Mouse (Mus musculus) limb, embryonic 12.5 days (tissue): ENCODE measurements around the gene Lypd6b. TPM values are rescaled to one million over a fixed set of nuclear protein-coding genes. Genes with fewer than 3 reads are reported as not detected.
A peak's percentile ranks its signal among the peaks of the same experiment; 100 is the strongest.

Source experiments
- ATAC-seq: fragments of 200-750 bp; cut with Nextera tagmentation; 2 replicates; pipeline ENCODE4 v1.8.0; 2017; ENCODE audit warnings: low read depth, moderate TSS enrichment; ENCODE audit not compliant: insufficient number of reproducible peaks, insufficient read depth, low FRiP score, low TSS enrichment
- H3K27ac ChIP-seq: fragments of 300-500 bp; sonication (generic); 2 replicates; pipeline ENCODE4 v1.5.1; 2016; ENCODE audit warnings: mild to moderate bottlenecking, moderate library complexity
- H3K27me3 ChIP-seq: fragments of 300-500 bp; sonication (generic); 2 replicates; pipeline ENCODE4 v1.6.1; 2016; ENCODE audit warnings: mild to moderate bottlenecking, moderate library complexity
- H3K36me3 ChIP-seq: fragments of 300-500 bp; sonication (generic); 2 replicates; pipeline ENCODE4 v1.6.1; 2016; ENCODE audit warnings: mild to moderate bottlenecking, moderate library complexity
- H3K4me1 ChIP-seq: fragments of 300-500 bp; sonication (generic); replicated peaks from 2 replicates; pipeline ENCODE4 v1.6.1; 2016
- H3K4me2 ChIP-seq: fragments of 300-500 bp; sonication (generic); 2 replicates; pipeline ENCODE4 v1.6.1; 2016; ENCODE audit warnings: mild to moderate bottlenecking, moderate library complexity
- H3K4me3 ChIP-seq: fragments of 300-500 bp; sonication (generic); replicated peaks from 2 replicates; pipeline ENCODE4 v1.5.1; 2016; ENCODE audit warnings: mild to moderate bottlenecking
- H3K9ac ChIP-seq: fragments of 300-500 bp; sonication (generic); replicated peaks from 2 replicates; pipeline ENCODE4 v1.6.1; 2016; ENCODE audit warnings: mild to moderate bottlenecking, moderate library complexity
- H3K9me3 ChIP-seq: fragments of 300-500 bp; sonication (generic); 2 replicates; pipeline ENCODE4 v1.6.1; 2016; ENCODE audit warnings: mild to moderate bottlenecking, moderate library complexity
- WGBS: fragments of 180-500 bp; shearing (Covaris S2); methylation state at CpG from one replicate; pipeline ENCODE4 v1.1.7; 2016; 5-methylcytosine and 5-hydroxymethylcytosine counted together
- polyA plus RNA-seq: library from polyadenylated mRNA; unstranded; fragments of >200 nt; fragmentation: Nextera tagmentation; extraction: Ambion mirVana; gene quantifications from 2 replicates; pipeline ENCODE4 v1.2.1, GENCODE M21; 2016

The Lypd6b gene
- 7.2 and 7.3 TPM in 2 replicates for polyA plus RNA-seq

DNA sequence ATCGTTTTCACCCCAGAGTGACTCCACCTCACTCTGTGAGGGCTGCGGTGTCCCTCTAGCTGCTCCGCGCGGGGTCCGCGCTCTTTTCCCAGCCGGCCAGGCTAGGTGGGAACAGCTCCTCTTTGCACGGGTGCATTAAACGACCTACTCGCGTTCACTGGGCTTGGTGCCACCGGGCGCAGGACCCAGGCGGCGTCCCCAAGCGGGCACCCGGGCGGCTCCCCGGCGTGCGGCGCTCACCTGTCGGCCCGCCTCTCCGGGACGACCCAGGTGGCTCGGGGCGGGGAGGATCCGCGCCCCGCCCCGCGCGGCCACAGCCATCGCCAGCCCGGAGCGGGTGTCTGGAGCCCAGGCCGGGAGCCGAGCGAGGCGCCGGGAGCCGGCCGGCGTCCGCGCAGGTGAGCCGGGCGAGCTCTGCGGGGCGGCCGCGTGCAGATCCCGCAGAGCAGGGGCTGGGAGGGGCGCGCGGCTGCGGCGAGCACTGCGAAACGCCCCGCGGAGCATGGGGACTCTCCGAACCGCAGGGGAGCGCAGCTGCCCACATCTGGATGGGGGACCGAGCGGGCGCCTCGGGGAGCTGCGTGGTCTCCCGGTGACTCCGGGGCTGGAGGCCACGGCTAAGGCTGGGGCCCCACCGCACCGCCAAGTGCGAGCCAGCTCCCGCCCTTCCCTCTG is at the start of gene Lypd6b:
Gene Lypd6b (plus strand): TSS at position 313 of the 675 bp plus-strand sequence.
- H3K4me1 ChIP-seq: peaks cover 19% of the 10 kb centered on the region
- H3K27me3 ChIP-seq: peaks cover 50% of the 10 kb centered on the region
- no peaks in the 10 kb centered on the region for H3K36me3 ChIP-seq
- peak within 1 kb of the TSS; percentile 71 for H3K9ac ChIP-seq
- WGBS: under 1% methylated on average over 66 of the region's 79 CpGs
- peak within 1 kb of the TSS; percentile 99 for H3K4me2 ChIP-seq
- H3K27ac ChIP-seq: no peak within 1 kb of the TSS
- ATAC-seq: peak; percentile 56
- peak within 1 kb of the TSS; percentile 68 for H3K4me3 ChIP-seq
- no peaks in the 10 kb centered on the region for H3K9me3 ChIP-seq

DNA sequence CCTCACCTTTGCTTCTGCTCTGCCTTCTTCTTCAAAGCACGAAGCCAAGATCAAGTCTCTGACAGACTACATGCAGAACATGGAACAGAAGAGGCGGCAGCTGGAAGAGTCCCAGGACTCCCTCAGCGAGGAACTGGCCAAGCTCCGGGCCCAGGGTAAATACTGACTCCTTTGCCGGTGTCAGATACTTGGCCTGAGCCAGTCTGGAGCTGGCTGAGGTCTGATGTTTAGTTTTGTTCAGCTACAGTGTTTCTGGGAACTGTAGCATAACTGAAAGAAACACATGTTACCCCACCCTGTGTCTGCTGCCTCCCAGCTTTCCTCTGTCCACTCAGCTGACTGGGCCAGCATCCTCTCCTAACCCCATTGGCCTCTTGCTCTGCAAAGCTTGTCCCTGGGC is 48.4 kb upstream of the Lypd6b start:
- no peak overlapping the region for H3K4me3 ChIP-seq
- no peaks in the 10 kb centered on the region for H3K27me3 ChIP-seq
- H3K4me2 ChIP-seq: no peak overlapping the region
- no peak overlapping the region for H3K9ac ChIP-seq
- H3K36me3 ChIP-seq: peaks cover 45% of the 10 kb centered on the region
- no peaks in the 10 kb centered on the region for H3K9me3 ChIP-seq
- peaks cover 23% of the 10 kb centered on the region for H3K4me1 ChIP-seq
- H3K27ac ChIP-seq: no peak overlapping the region
- no peak for ATAC-seq
- WGBS: over 99% methylated on average over 5 of the region's 5 CpGs

DNA sequence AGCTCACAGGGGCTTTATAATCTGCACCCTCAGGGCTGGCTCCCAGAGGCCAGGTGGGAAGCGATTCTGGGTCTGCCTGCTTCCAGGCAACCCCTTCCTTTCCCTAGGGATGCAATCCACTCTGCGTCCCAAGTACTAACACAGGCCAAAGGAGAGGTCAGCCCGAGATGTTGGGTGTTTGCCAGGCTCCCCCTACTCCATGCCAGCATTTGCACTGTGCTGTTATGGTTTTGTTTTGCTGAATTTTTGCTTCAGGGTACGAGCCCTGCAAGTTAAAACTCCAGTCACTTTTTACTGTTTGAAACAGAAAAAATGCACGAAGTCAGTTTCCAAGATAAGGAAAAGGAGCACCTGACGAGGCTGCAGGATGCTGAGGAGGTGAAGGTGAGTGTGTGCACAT is 46.5 kb upstream of the Lypd6b start:
- Histone ChIP-seq H3K9me3 (no peaks in the 10 kb centered on the region), H3K4me1 (peaks cover 25% of the 10 kb centered on the region), H3K4me3 (no peak overlapping the region), H3K27me3 (no peaks in the 10 kb centered on the region), H3K27ac (no peak overlapping the region), H3K4me2 (no peak overlapping the region), H3K36me3 (peaks cover 42% of the 10 kb centered on the region), H3K9ac (no peak overlapping the region)
- 57% methylated on average over 6 of the region's 6 CpGs for WGBS
- ATAC-seq: no peak

DNA sequence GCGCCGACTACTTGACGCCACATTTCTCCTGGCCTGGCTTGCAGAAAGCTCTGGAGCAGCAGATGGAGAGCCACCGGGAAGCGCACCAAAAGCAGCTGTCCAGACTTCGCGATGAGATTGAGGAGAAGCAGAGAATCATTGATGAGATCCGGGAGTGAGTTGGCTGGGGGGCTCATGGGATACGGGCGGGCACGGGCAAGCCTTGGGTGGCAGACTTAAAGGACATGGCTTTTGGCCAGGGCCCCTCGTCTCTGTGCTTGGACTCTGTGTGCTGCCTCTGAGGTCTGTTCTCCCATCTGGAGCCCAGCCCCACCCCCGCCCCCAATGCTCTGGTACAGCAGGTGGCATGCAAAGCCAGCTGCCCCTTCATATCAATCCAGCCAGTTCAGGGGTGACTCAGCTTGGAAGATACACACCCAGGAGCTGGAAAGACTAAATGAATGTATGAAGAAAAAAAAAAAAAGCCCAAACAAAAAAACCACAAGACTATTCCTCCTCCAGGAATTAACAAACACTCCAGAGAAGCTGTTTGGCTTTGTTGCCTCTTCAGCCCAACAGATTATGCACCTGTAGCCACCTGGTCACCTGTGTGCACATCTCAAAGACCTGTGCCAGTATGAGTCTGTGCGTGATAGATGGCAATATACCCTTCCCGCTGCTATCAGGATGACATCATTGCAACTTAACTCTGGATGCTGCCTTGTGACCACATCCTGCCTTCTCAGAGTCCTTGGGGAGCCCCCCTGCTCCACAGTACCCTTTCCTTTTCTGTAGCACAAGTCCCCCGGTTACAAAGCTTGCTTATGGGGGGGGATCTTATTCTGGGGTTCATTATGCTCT is 45.4 kb upstream of the Lypd6b start:
- H3K4me1 ChIP-seq: peaks cover 25% of the 10 kb centered on the region
- H3K27me3 ChIP-seq: no peaks in the 10 kb centered on the region
- 81% methylated on average over 16 of the region's 16 CpGs for WGBS
- no peak overlapping the region for H3K9ac ChIP-seq
- no peak overlapping the region for H3K4me3 ChIP-seq
- H3K9me3 ChIP-seq: no peaks in the 10 kb centered on the region
- no peak overlapping the region for H3K27ac ChIP-seq
- peaks cover 43% of the 10 kb centered on the region for H3K36me3 ChIP-seq
- H3K4me2 ChIP-seq: no peak overlapping the region
- ATAC-seq: no peak

DNA sequence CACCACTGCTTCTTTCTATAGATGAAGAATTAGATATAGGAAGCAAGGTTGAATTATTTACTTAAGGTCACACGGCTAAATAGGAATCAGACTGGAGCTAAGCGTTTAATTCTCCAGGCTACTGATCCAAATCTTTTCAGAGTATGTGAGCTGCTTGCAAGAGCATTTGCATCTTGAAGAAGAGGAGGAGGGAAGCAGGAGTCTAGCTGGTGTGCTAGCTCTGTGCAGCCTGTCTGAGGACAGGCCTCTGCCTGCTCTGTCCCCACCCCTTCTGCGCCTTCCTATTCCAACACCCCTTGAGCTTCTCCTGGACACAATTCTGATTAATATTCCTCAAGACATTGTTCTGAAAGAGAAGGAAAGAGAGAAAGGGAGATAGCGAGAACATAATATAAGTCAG is 44.6 kb upstream of the Lypd6b start:
- no peak overlapping the region for H3K4me2 ChIP-seq
- no peak overlapping the region for H3K9ac ChIP-seq
- H3K27ac ChIP-seq: no peak overlapping the region
- ATAC-seq: no peak
- 79% methylated on average over 4 of the region's 4 CpGs for WGBS
- no peaks in the 10 kb centered on the region for H3K27me3 ChIP-seq
- peaks cover 28% of the 10 kb centered on the region for H3K4me1 ChIP-seq
- H3K36me3 ChIP-seq: peaks cover 45% of the 10 kb centered on the region
- no peaks in the 10 kb centered on the region for H3K9me3 ChIP-seq
- H3K4me3 ChIP-seq: no peak overlapping the region

DNA sequence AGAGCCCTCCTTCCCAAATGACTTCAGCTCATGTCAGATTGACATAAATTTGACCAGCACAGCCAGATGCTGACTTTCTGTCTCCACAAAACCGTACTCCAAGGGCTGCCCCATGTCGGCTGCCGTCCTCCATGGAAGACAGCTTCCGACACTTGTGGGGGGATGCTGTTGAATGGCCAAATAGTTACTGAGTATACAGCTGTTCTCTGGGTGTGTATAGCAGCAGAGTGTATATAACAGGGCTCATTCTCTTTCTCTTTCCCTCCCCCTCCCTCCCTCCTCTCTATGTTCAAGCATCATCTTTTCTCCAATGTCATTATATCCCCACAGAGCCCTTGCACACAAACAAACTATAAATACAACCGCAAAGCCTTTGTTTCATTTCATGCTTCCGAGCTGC is 43.7 kb upstream of the Lypd6b start:
- 43% methylated on average over 6 of the region's 6 CpGs for WGBS
- Histone ChIP-seq H3K9ac (no peak overlapping the region), H3K4me2 (no peak overlapping the region), H3K27me3 (no peaks in the 10 kb centered on the region), H3K4me3 (no peak overlapping the region), H3K9me3 (no peaks in the 10 kb centered on the region), H3K27ac (no peak overlapping the region), H3K4me1 (peaks cover 28% of the 10 kb centered on the region), H3K36me3 (peaks cover 36% of the 10 kb centered on the region)
- ATAC-seq: peak; percentile 54

DNA sequence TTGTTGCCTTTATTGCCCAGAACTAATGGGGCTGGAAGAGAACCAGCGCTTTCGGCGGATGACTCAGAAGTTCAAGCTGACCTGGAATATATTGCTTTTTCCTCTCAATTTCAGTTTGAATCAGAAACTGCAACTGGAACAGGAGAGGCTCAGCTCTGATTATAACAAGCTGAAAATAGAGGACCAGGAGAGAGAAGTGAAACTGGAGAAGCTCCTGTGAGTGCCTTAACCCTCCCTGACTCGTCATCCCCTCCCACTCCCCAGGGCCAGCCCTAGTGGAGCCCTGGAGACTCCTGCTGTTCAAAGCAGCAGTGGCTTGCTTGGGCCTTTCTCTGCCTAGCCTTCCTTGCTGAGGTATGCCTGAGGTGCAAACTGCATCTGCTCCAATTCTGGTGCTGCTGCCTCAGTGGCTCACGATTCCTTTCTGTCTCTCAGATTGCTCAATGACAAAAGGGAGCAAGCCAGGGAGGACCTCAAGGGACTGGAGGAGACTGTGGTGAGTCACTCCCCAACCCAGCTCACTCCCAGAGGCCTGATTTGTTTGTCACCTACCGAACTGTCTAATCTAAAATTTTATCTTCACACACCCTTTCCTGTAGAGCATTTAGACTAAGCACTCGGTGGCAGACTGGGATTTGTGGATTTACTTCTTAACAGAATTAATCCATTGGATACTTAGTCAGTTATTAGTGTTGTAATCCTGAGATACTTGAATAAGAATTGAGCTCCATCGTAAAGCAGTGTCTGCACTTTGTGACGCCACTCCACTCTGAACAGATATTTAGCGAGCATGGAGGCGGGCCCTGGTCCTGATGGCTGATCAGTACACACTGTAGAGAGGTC is 43.0 kb upstream of the Lypd6b start:
- WGBS: 46% methylated on average over 11 of the region's 11 CpGs
- Histone ChIP-seq H3K4me3 (no peak overlapping the region), H3K9ac (no peak overlapping the region), H3K36me3 (peaks cover 29% of the 10 kb centered on the region), H3K4me2 (no peak overlapping the region), H3K4me1 (peaks cover 28% of the 10 kb centered on the region), H3K27ac (no peak overlapping the region), H3K9me3 (no peaks in the 10 kb centered on the region), H3K27me3 (no peaks in the 10 kb centered on the region)
- 0 out of 2 replicates have a peak, but pooled peaks have one; percentile 54 for ATAC-seq

DNA sequence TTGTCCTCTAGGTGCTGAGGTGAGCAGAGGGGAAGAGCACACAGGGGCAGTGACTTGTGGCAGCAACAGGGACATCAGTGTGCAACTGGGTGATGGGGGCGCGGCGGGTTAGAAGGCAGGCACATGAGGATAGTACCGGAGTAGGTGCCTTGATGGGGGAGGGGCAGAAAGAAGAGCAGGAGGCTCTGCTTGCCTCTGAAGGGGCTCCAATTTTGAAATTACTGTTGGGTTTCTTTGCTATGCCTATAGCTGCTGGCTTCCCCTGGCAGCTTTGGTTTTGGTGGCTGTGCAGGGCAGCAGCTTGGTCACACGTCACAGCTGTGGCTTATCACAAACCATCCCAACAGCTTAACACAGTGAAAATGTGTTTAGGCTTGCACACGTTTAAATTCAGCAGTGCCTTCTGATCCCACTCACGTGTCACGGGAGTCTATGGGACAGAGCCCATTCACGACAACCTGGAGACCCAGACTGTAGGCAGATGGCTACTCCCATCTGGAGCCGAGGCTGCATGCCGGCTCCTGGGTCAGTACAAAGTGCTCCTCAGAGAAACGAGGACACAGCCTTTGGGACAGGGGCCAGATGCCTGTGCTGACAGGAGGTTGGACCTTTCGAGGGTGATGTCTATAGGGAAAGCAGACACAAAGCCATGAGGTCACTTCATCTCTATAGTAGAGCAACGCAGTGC is 42.2 kb upstream of the Lypd6b start:
- no peak for ATAC-seq

DNA sequence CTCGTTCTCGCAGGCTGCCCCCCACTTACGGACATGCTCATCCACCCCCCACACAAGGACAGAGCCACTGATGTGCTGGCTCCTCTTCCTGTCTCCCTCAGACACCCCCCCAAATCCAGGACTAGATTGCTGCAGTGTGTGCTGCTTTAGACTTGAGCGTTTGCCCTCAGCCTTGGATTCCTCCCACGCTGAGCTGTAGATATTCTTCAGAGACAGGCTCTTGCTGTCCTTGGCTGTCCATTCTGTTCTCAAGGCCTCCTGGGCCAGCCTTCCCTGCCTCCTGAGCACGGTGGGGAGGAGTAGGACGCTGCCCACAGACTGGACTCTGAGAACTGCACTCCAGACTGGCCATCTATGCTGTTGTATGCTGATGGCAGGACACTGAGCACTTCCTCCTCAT is 40.5 kb upstream of the Lypd6b start:
- H3K27me3 ChIP-seq: no peaks in the 10 kb centered on the region
- no peak overlapping the region for H3K9ac ChIP-seq
- peaks cover 28% of the 10 kb centered on the region for H3K36me3 ChIP-seq
- ATAC-seq: no peak
- H3K4me3 ChIP-seq: no peak overlapping the region
- H3K9me3 ChIP-seq: no peaks in the 10 kb centered on the region
- H3K27ac ChIP-seq: no peak overlapping the region
- H3K4me2 ChIP-seq: no peak overlapping the region
- WGBS: 75% methylated on average over 7 of the region's 7 CpGs
- H3K4me1 ChIP-seq: peaks cover 16% of the 10 kb centered on the region

More for the DNA sequence above, 42.2 kb upstream of the Lypd6b start:
- Histone ChIP-seq H3K27me3 (no peaks in the 10 kb centered on the region), H3K9ac (no peak overlapping the region), H3K4me1 (peaks cover 28% of the 10 kb centered on the region), H3K4me2 (no peak overlapping the region), H3K9me3 (no peaks in the 10 kb centered on the region), H3K4me3 (no peak overlapping the region), H3K27ac (no peak overlapping the region), H3K36me3 (peaks cover 27% of the 10 kb centered on the region)
- WGBS: 73% methylated on average over 14 of the region's 14 CpGs

DNA sequence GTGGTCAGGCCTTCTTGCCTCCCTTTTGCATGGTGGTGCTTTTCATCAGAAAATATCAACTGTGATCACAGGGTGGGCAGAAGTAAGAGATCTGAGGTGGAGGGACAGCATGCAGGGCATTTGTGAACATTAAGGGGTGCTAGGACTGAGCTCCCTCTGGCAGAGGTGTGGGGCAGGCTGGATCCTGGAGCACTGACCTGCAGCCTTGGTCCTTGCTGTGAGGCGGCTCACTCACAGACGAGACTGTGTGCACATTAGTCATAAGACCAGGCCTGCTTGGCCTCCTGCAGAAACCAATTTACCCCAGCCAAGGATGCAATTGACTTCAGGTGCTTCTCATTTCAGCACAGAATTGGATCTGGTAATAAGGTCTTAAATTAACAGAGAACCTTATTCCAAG is 39.8 kb upstream of the Lypd6b start:
- H3K4me1 ChIP-seq: peaks cover 14% of the 10 kb centered on the region; the same call in 1 of the 2 replicates
- H3K4me3 ChIP-seq: no peak overlapping the region
- no peak overlapping the region for H3K4me2 ChIP-seq
- peaks cover 35% of the 10 kb centered on the region for H3K36me3 ChIP-seq
- H3K27ac ChIP-seq: peak overlapping the region; percentile 26; the same call in 1 of the 2 replicates
- ATAC-seq: no peak
- H3K9me3 ChIP-seq: no peaks in the 10 kb centered on the region
- no peaks in the 10 kb centered on the region for H3K27me3 ChIP-seq
- WGBS: 45% methylated on average over 2 of the region's 2 CpGs
- H3K9ac ChIP-seq: no peak overlapping the region
